Mouse (Mus musculus): ENCODE data around the gene Acvr1b.

DNA sequence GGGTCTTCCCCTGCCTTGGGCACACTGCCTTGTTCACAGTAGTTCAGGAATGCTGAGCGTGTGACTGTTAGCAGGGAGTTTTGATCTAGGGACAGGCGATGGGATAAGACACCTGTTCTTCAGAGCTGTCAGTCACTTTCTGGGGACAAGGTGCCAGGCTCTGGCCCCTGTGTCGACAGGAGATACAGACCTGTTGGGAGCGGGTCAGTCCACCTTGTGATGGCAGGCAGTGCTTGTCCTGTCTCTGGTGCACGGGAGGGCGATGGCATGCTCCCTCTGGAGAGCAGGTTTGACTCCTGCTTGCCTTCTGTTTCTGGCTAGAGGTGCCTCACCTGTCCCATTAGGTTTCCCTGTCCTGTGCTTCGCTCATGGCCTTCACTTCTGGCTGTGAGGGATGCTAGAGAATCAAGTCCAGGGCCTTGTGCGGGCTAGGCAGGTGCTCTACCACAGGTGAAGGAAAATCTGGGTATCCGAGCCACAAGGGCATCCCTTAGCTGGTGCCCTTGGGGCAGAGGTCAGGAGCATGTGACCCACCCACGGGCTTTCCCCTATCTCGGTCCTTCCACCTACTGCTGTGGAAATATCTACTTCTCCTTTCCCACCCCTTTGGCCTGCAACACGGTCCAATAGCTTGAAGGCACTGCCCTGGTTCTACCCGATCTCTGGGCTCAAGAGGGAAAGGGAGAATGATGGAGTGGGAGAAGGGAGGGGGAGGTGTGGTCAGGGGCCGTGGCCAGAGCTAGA is 82.8 kb downstream of the Acvr1b start:
- TF ChIP-seq CTCF (IDR thresholded peaks at IDR 0.05), result no peak
- no peak for TF ChIP-seq EP300 (IDR thresholded peaks at IDR 0.05)

All from lung, postnatal 0 days (tissue).